Mouse (Mus musculus): ENCODE measurements around the gene Tada2a. TPM values are rescaled to one million over a fixed set of nuclear protein-coding genes. Genes with fewer than 3 reads are reported as not detected.

Tada2a gene
- total RNA-seq, 2 experiments from 2014 or later: 8.4 to 11.2 TPM

- intact Hi-C loops (cut with DNase I; ENCODE audit: low total_unique reads): no loop called here
- DNase-seq: peak; percentile 18
Observed at GRCm38 (mm10) chr11:84031971-84032370, 97.4 kb downstream of the Tada2a start.

Other genes with a start within 250 kb of the Tada2a start
- 1 to 10 TPM; 9.3 to 9.4 TPM for gene Ddx52, start 187.5 kb downstream of the Tada2a start, total RNA-seq (2021)
- 10 to 100 TPM; 31.2 to 31.6 TPM for gene Synrg, start 165.2 kb downstream of the Tada2a start, total RNA-seq (2021)
- 10 to 100 TPM in 1 of 2 experiments, 1 to 10 TPM in 1; 9.7 to 12.4 TPM for gene Dusp14, start 60.3 kb downstream of the Tada2a start, total RNA-seq (2021)
- gene Acaca, start 72 bp upstream of the Tada2a start, total RNA-seq (2021): 10 to 100 TPM in 1 of 2 experiments, 1 to 10 TPM in 1; 8.9 to 12.2 TPM
- gene Gm11437, start 37.9 kb upstream of the Tada2a start, total RNA-seq (2021): not detected

Data from gastrocnemius, postnatal 14 days (tissue).